15 mouse cellular contexts compared by ENCODE assay signal in genomic region chr10:70902751-70903485, GRCm38 (mm10).
DNase-seq lines count a peak whose midpoint lies in the region; ATAC-seq and TF ChIP-seq lines count a peak whose summit lies in the region.
"Had no signal": no experiment of that assay in that cellular context is flagged by ENCODE, and none has a peak within 500 bp of the region (broad histone marks: within the 10 kb centered on the region; RNA-seq: fewer than 3 reads in every experiment).

No protein-coding gene starts in this region.

- intact Hi-C loops in left cerebral cortex, adult 2 months (cut with DNase I) = no loop called here

- no peak overlapping the region for H3K4me2 ChIP-seq in lung, postnatal 0 days (replicated peaks; ENCODE audit: low read depth, low read length)
- H3K4me2 ChIP-seq in midbrain, embryonic 15.5 days = no peak overlapping the region
- H3K4me2 ChIP-seq: limb, embryonic 13.5 days had no signal

- H3K4me3 ChIP-seq in lung, postnatal 0 days (ENCODE audit: low read depth, low read length) = no peak overlapping the region
- no peak overlapping the region for H3K4me3 ChIP-seq in midbrain, embryonic 15.5 days
- H3K4me3 ChIP-seq in left cerebral cortex, adult 2 months = no peak overlapping the region
- H3K4me3 ChIP-seq: heart, embryonic 10.5 days; limb, embryonic 13.5 days had no signal

- no peaks in the 10 kb centered on the region for H3K4me1 ChIP-seq in lung, postnatal 0 days (ENCODE audit: insufficient read depth, low read depth, low read length)
- peaks cover 14% of the 10 kb centered on the region for H3K4me1 ChIP-seq in midbrain, embryonic 15.5 days
- H3K4me1 ChIP-seq: heart, embryonic 10.5 days; limb, embryonic 13.5 days had no signal

- no peak for TF ChIP-seq EP300 in lung, postnatal 0 days (IDR thresholded peaks at IDR 0.05)

- WGBS in lung, postnatal 0 days = 31% methylated on average over 5 of the region's 5 CpGs
- 62% methylated on average over 5 of the region's 5 CpGs for WGBS in midbrain, embryonic 15.5 days

- DNase-seq in adrenal gland, adult 8-10 months = peak; percentile 10
- no peak for DNase-seq in adrenal gland, postnatal 4 days (ENCODE audit: low spot score in 2 of 2)
- no peak for DNase-seq in lung, postnatal 0 days (ENCODE audit: low spot score)
- DNase-seq in lung, postnatal 14 days = no peak
- DNase-seq in brain, embryonic 14.5 days (ENCODE audit: low read depth) = peak; percentile 57
- no peak for DNase-seq in left cerebral cortex, adult 2 months (ENCODE audit: extremely low spot score in 1 of 2, low spot score in 2 of 2)
- DNase-seq: forebrain, postnatal 0 days; gastrocnemius, postnatal 14 days; heart, postnatal 4 days; kidney, adult 9 months; thymus, postnatal 25 days had no signal

- no peaks in the 10 kb centered on the region for H3K36me3 ChIP-seq in lung, postnatal 0 days (ENCODE audit: insufficient read depth, low read length)
- no peaks in the 10 kb centered on the region for H3K36me3 ChIP-seq in midbrain, embryonic 15.5 days (replicated peaks)
- H3K36me3 ChIP-seq: heart, embryonic 10.5 days; limb, embryonic 13.5 days had no signal

- ATAC-seq in lung, postnatal 0 days = peak; percentile 28; the same call in 1 of the 2 replicates
- ATAC-seq in midbrain, embryonic 15.5 days (replicated peaks) = no peak
- no peak for ATAC-seq in monocyte, adult 5-6 weeks (replicated peaks; ENCODE audit: insufficient number of reproducible peaks, low FRiP score, low TSS enrichment, poor library complexity, severe bottlenecking)
- ATAC-seq: forebrain, postnatal 0 days had no signal

- no peak for TF ChIP-seq POLR2A in brain, embryonic 14.5 days (IDR thresholded peaks at IDR 0.05; ENCODE audit: borderline replicate concordance, extremely low read depth, insufficient read depth, insufficient read length, poor library complexity, severe bottlenecking)

- H3K27ac ChIP-seq in lung, postnatal 0 days (ENCODE audit: low read length) = no peak overlapping the region
- peak overlapping the region; percentile 25; the same call in 1 of the 2 replicates for H3K27ac ChIP-seq in midbrain, embryonic 15.5 days
- no peak overlapping the region for H3K27ac ChIP-seq in left cerebral cortex, adult 2 months
- H3K27ac ChIP-seq: heart, embryonic 10.5 days; limb, embryonic 13.5 days had no signal

- H3K9ac ChIP-seq in lung, postnatal 0 days (replicated peaks; ENCODE audit: low read depth) = no peak overlapping the region
- no peak overlapping the region for H3K9ac ChIP-seq in midbrain, embryonic 15.5 days
- H3K9ac ChIP-seq: forebrain, postnatal 0 days; limb, embryonic 13.5 days had no signal

- TF ChIP-seq CTCF in lung, postnatal 0 days (IDR thresholded peaks at IDR 0.05) = no peak
- TF ChIP-seq CTCF in brain, embryonic 14.5 days (IDR thresholded peaks at IDR 0.05; ENCODE audit: borderline replicate concordance, extremely low read depth, insufficient read depth, insufficient read length) = no peak
- TF ChIP-seq CTCF in left cerebral cortex, adult 2 months (IDR thresholded peaks at IDR 0.05) = no peak

- no peaks in the 10 kb centered on the region for H3K9me3 ChIP-seq in lung, postnatal 0 days (ENCODE audit: low read length)
- no peaks in the 10 kb centered on the region for H3K9me3 ChIP-seq in midbrain, embryonic 15.5 days
- H3K9me3 ChIP-seq: heart, embryonic 10.5 days; limb, embryonic 13.5 days had no signal

- H3K27me3 ChIP-seq in lung, postnatal 0 days (replicated peaks; ENCODE audit: insufficient read depth, low read length) = no peaks in the 10 kb centered on the region
- H3K27me3 ChIP-seq in midbrain, embryonic 15.5 days (replicated peaks) = no peaks in the 10 kb centered on the region
- H3K27me3 ChIP-seq: limb, embryonic 13.5 days had no signal

Comparison
In these comparisons a context has a peak if more than half of its experiments do, and no peak if none do; other contexts are left out.
1. DNase-seq: peak in adrenal gland, adult 8-10 months (single experiment) and brain, embryonic 14.5 days (single experiment); none in adrenal gland, postnatal 4 days (0 of 2), lung, postnatal 0 days (single experiment), lung, postnatal 14 days (single experiment) and left cerebral cortex, adult 2 months (0 of 2).